Mouse (Mus musculus): ENCODE results near the gene 9930111J21Rik1.
"Not testable (repeated sequence)": the region's sequence is repeated elsewhere in the genome, so short reads cannot be mapped to it uniquely, and the experiment has no call there.

Gene 9930111J21Rik1

GRCm38 (mm10) chr11:48979251-48979650, at the start of gene 9930111J21Rik1:
Gene 9930111J21Rik1, minus strand, starts transcription at chr11:48979398.
- DNase-seq: not testable (repeated sequence)

GRCm38 (mm10) chr11:49012074-49012473, 32.9 kb upstream of the 9930111J21Rik1 start:
- not testable (repeated sequence) for DNase-seq

GRCm38 (mm10) chr11:49006785-49007184, 27.6 kb upstream of the 9930111J21Rik1 start:
- peak; percentile 14 for DNase-seq

GRCm38 (mm10) chr11:49006317-49006716, 27.1 kb upstream of the 9930111J21Rik1 start:
- DNase-seq: not testable (repeated sequence)

GRCm38 (mm10) chr11:49000411-49000810, 21.2 kb upstream of the 9930111J21Rik1 start:
- DNase-seq: not testable (repeated sequence)

GRCm38 (mm10) chr11:48994018-48994417, 14.8 kb upstream of the 9930111J21Rik1 start, which contains the start of gene Tgtp1:
Gene Tgtp1, minus strand, starts transcription at chr11:48994172.
- not testable (repeated sequence) for DNase-seq

- DNase-seq: not testable (repeated sequence)
Measured at GRCm38 (mm10) chr11:48993296-48993695, 14.1 kb upstream of the 9930111J21Rik1 start.

GRCm38 (mm10) chr11:48991740-48992520, 12.7 kb upstream of the 9930111J21Rik1 start, which contains the start of gene Gm12185:
Gene Gm12185, minus strand, starts transcription at chr11:48992226.
- peak; percentile 29 for DNase-seq

GRCm38 (mm10) chr11:48989981-48990380, 10.8 kb upstream of the 9930111J21Rik1 start:
- not testable (repeated sequence) for DNase-seq

- DNase-seq: not testable (repeated sequence)
Measured at GRCm38 (mm10) chr11:48988219-48988618, 9.0 kb upstream of the 9930111J21Rik1 start.

- not testable (repeated sequence) for DNase-seq
Measured at GRCm38 (mm10) chr11:48982848-48983247, 3.6 kb upstream of the 9930111J21Rik1 start.

- not testable (repeated sequence) for DNase-seq
Measured at GRCm38 (mm10) chr11:48980052-48980451, 854 bp upstream of the 9930111J21Rik1 start.

- not testable (repeated sequence) for DNase-seq
Measured at GRCm38 (mm10) chr11:48978240-48978939, 808 bp downstream of the 9930111J21Rik1 start, which contains the start of gene Olfr56. Gene Olfr56, plus strand, starts transcription at chr11:48978889.

GRCm38 (mm10) chr11:48974686-48975085, 4.5 kb downstream of the 9930111J21Rik1 start:
- DNase-seq: not testable (repeated sequence)

GRCm38 (mm10) chr11:48946090-48946489, 33.1 kb downstream of the 9930111J21Rik1 start, which contains the start of gene Psme2b:
Gene Psme2b, minus strand, starts transcription at chr11:48946190.
- DNase-seq: not testable (repeated sequence)

- not testable (repeated sequence) for DNase-seq
Measured at GRCm38 (mm10) chr11:48939286-48939685, 39.9 kb downstream of the 9930111J21Rik1 start.

- not testable (repeated sequence) for DNase-seq
Measured at GRCm38 (mm10) chr11:48935291-48935690, 43.9 kb downstream of the 9930111J21Rik1 start.

- DNase-seq: not testable (repeated sequence)
Measured at GRCm38 (mm10) chr11:48933923-48934322, 45.3 kb downstream of the 9930111J21Rik1 start.

- not testable (repeated sequence) for DNase-seq
Measured at GRCm38 (mm10) chr11:48933422-48933821, 45.8 kb downstream of the 9930111J21Rik1 start.

- DNase-seq: not testable (repeated sequence)
Measured at GRCm38 (mm10) chr11:48928068-48928467, 51.1 kb downstream of the 9930111J21Rik1 start.

GRCm38 (mm10) chr11:48926437-48926836, 52.8 kb downstream of the 9930111J21Rik1 start:
- not testable (repeated sequence) for DNase-seq

GRCm38 (mm10) chr11:48923818-48924217, 55.4 kb downstream of the 9930111J21Rik1 start:
- not testable (repeated sequence) for DNase-seq

GRCm38 (mm10) chr11:48918380-48918779, 60.8 kb downstream of the 9930111J21Rik1 start:
- no peak for DNase-seq

All from kidney, postnatal 14 days (tissue).